Mouse (Mus musculus): ENCODE measurements around the gene Mpp3. TPM values are rescaled to one million over a fixed set of nuclear protein-coding genes. Genes with fewer than 3 reads are reported as not detected.

The Mpp3 gene
- 2.4 and 4.0 TPM in 2 replicates for polyA plus RNA-seq (2012; rRNA removed)

- TF ChIP-seq POLR2A (IDR thresholded peaks at IDR 0.05; ENCODE audit: borderline replicate concordance, extremely low read depth, low read depth, low read length) (no peak), CTCF (IDR thresholded peaks at IDR 0.05; ENCODE audit: insufficient read depth, low read length) (no peak)
- WGBS, result 71% methylated on average over 6 of the region's 6 CpGs
- DNase-seq, result no peak
- H3K4me1 ChIP-seq (ENCODE audit: control insufficient read depth, insufficient read depth, low read length), result no peaks in the 10 kb centered on the region
- H3K4me3 ChIP-seq (replicated peaks; ENCODE audit: extremely low read depth, low read depth, low read length), result no peak within 1 kb of the TSS
These were observed at the start of gene Mpp3 for GRCm38 (mm10) chr11:102028087-102028816. Gene Mpp3, minus strand, starts transcription at chr11:102028461.

- WGBS, result 82% methylated on average over 14 of the region's 14 CpGs
- Histone ChIP-seq H3K4me3 (replicated peaks; ENCODE audit: extremely low read depth, low read depth, low read length) (no peak overlapping the region), H3K4me1 (ENCODE audit: control insufficient read depth, insufficient read depth, low read length) (no peaks in the 10 kb centered on the region)
- no peak for DNase-seq
- no peak for TF ChIP-seq POLR2A (IDR thresholded peaks at IDR 0.05; ENCODE audit: borderline replicate concordance, extremely low read depth, low read depth, low read length)
- TF ChIP-seq CTCF (IDR thresholded peaks at IDR 0.05; ENCODE audit: insufficient read depth, low read length), result no peak
These were observed 45.5 kb upstream of the Mpp3 start for GRCm38 (mm10) chr11:102073722-102074121.

GRCm38 (mm10) chr11:102072729-102073128 is 44.5 kb upstream of the Mpp3 start:
- Histone ChIP-seq H3K4me1 (ENCODE audit: control insufficient read depth, insufficient read depth, low read length) (no peaks in the 10 kb centered on the region), H3K4me3 (replicated peaks; ENCODE audit: extremely low read depth, low read depth, low read length) (no peak overlapping the region)
- 71% methylated on average over 5 of the region's 5 CpGs for WGBS
- TF ChIP-seq CTCF (IDR thresholded peaks at IDR 0.05; ENCODE audit: insufficient read depth, low read length) (no peak), POLR2A (IDR thresholded peaks at IDR 0.05; ENCODE audit: borderline replicate concordance, extremely low read depth, low read depth, low read length) (no peak)
- DNase-seq, result no peak

DNA sequence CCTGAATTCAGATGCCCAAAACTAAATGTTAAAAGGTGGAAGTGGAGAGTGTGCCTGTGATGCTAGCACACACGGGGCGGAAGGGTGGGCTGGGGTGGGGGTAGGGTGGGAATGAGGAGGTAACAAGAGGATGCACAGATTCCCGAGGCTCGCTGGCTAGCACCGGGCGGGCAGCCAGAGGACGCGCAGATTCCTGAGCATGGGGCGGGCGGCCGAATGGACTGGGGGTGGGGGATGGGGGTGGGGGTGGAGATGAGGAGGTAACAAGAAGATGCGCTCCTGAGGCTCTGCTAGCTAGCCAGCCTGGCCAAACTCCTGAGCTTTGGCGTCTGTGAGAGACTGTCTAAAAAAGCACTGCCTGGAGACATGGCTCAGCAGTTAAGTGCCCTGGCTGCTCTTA is 42.2 kb upstream of the Mpp3 start:
- 14% methylated on average over 13 of the region's 13 CpGs for WGBS
- TF ChIP-seq POLR2A (IDR thresholded peaks at IDR 0.05; ENCODE audit: borderline replicate concordance, extremely low read depth, low read depth, low read length) (no peak), CTCF (IDR thresholded peaks at IDR 0.05; ENCODE audit: insufficient read depth, low read length) (no peak)
- Histone ChIP-seq H3K4me3 (replicated peaks; ENCODE audit: extremely low read depth, low read depth, low read length) (no peak overlapping the region), H3K4me1 (ENCODE audit: control insufficient read depth, insufficient read depth, low read length) (no peaks in the 10 kb centered on the region)
- DNase-seq, result no peak

GRCm38 (mm10) chr11:102069633-102070032 is 41.4 kb upstream of the Mpp3 start:
- WGBS, result 64% methylated on average over 11 of the region's 11 CpGs
- DNase-seq, result no peak

DNA sequence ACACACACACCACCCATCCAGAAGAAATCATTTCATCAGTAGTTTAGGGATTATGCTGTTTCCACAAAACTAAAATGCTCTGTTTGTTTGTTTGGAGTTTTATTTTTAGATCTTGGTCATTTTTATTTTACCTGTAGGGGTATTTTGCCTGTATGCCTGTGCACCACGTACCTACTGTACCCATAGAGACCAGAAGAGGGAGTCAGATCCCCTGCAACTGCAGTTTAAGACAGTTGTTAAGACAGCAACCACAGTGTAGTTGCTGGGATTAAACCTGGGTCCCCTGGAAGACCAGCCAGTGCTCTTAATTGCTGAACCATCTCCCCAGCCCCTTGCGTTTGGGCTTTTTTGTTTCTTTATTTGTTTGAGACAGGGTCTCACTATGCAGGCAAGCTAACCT is 40.7 kb upstream of the Mpp3 start:
- H3K4me3 ChIP-seq (replicated peaks; ENCODE audit: extremely low read depth, low read depth, low read length), result no peak overlapping the region
- H3K4me1 ChIP-seq (ENCODE audit: control insufficient read depth, insufficient read depth, low read length), result no peaks in the 10 kb centered on the region
- DNase-seq, result no peak
- TF ChIP-seq POLR2A (IDR thresholded peaks at IDR 0.05; ENCODE audit: borderline replicate concordance, extremely low read depth, low read depth, low read length), result no peak
- no peak for TF ChIP-seq CTCF (IDR thresholded peaks at IDR 0.05; ENCODE audit: insufficient read depth, low read length)
- WGBS, result 45% methylated on average over 2 of the region's 2 CpGs

More at GRCm38 (mm10) chr11:102069633-102070032, 41.4 kb upstream of the Mpp3 start:
- TF ChIP-seq POLR2A (IDR thresholded peaks at IDR 0.05; ENCODE audit: borderline replicate concordance, extremely low read depth, low read depth, low read length) (no peak), CTCF (IDR thresholded peaks at IDR 0.05; ENCODE audit: insufficient read depth, low read length) (no peak)
- no peaks in the 10 kb centered on the region for H3K4me1 ChIP-seq (ENCODE audit: control insufficient read depth, insufficient read depth, low read length)
- no peak overlapping the region for H3K4me3 ChIP-seq (replicated peaks; ENCODE audit: extremely low read depth, low read depth, low read length)

DNA sequence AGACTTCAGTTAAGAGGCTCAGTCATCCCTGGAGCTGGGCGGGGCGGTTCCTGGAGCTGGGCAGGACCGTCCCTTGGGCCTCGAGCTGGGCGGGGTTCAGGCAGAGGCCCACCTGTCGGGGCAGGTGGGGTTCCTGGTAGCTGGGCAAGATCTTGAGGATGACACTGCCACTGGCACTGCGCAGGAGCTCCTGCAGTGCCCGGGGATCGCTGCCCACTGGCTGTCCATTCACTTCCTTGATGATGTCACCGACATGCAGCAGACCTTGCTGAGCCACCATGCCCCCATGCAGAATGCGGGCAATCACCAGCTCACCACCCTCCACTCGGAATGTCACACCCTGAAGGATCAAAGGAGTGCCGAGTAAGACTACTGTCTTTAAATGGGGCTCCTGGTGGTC is 34.8 kb upstream of the Mpp3 start:
- WGBS, result 79% methylated on average over 13 of the region's 13 CpGs
- Histone ChIP-seq H3K4me1 (ENCODE audit: control insufficient read depth, insufficient read depth, low read length) (no peaks in the 10 kb centered on the region), H3K4me3 (replicated peaks; ENCODE audit: extremely low read depth, low read depth, low read length) (no peak overlapping the region)
- DNase-seq, result no peak
- no peak for TF ChIP-seq CTCF (IDR thresholded peaks at IDR 0.05; ENCODE audit: insufficient read depth, low read length)

DNA sequence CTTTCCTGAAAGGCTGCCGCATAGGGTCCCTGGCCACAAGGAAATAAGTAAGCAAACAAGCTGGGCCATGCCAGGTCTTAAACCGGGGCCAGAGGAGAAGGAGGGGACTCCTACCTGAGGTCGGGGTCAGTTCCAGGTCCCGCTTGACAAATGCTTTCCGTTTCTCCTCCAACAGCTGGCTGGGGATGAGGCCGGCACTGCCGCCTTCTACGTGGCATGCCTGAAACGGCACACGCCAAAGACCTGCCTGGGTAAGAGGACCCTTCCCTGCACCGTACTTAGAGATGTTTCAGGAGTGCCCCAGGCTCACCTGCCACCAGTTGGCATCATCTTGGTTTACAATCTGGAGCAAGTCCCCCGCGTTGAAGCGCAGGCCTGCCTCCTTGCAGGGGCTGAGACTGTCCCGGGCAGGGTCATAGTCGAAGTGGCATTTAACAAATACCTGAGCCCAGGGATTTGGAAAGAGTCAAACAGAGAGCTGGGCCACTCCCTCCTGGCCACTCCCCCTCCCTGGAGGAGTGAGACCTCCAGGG is 33.7 kb upstream of the Mpp3 start:
- 38% methylated on average over 16 of the region's 16 CpGs for WGBS

GRCm38 (mm10) chr11:102061236-102061940 is 33.1 kb upstream of the Mpp3 start:
- 6% methylated on average over 23 of the region's 23 CpGs for WGBS
- no peak overlapping the region for H3K4me3 ChIP-seq (replicated peaks; ENCODE audit: extremely low read depth, low read depth, low read length)
- DNase-seq, result peak; percentile 70
- H3K4me1 ChIP-seq (ENCODE audit: control insufficient read depth, insufficient read depth, low read length), result no peaks in the 10 kb centered on the region
- TF ChIP-seq POLR2A (IDR thresholded peaks at IDR 0.05; ENCODE audit: borderline replicate concordance, extremely low read depth, low read depth, low read length) (0 out of 2 replicates have a peak, but pooled peaks have one; percentile 4), CTCF (IDR thresholded peaks at IDR 0.05; ENCODE audit: insufficient read depth, low read length) (peak; percentile 99)

More for the DNA sequence above, 33.7 kb upstream of the Mpp3 start:
- no peak overlapping the region for H3K4me3 ChIP-seq (replicated peaks; ENCODE audit: extremely low read depth, low read depth, low read length)
- TF ChIP-seq CTCF (IDR thresholded peaks at IDR 0.05; ENCODE audit: insufficient read depth, low read length) (no peak), POLR2A (IDR thresholded peaks at IDR 0.05; ENCODE audit: borderline replicate concordance, extremely low read depth, low read depth, low read length) (no peak)
- H3K4me1 ChIP-seq (ENCODE audit: control insufficient read depth, insufficient read depth, low read length), result no peaks in the 10 kb centered on the region
- DNase-seq, result no peak
